Mouse (Mus musculus) E14TG2a.4 (cell line): ENCODE results near the gene Iqcc.

ENCODE experiments used
- H3K27me3 ChIP-seq: 2 replicates; pipeline ENCODE4 v1.6.1; 2014; ENCODE audit warnings: low read length, control low read depth; ENCODE audit not compliant: insufficient read depth
- H3K36me3 ChIP-seq: 2 replicates; pipeline ENCODE4 v1.6.1; 2014; ENCODE audit warnings: low read length, control low read depth; ENCODE audit not compliant: insufficient read depth
- H3K4me1 ChIP-seq: replicated peaks from 2 replicates; pipeline ENCODE4 v1.6.1; 2014; ENCODE audit warnings: low read depth, low read length, control low read depth
- H3K4me3 ChIP-seq: replicated peaks from 2 replicates; pipeline ENCODE4 v1.5.1; 2014; ENCODE audit warnings: mild to moderate bottlenecking, low read length
- H3K9me3 ChIP-seq: 2 replicates; pipeline ENCODE4 v1.6.1; 2014; ENCODE audit warnings: low read length, control low read depth
- CTCF ChIP-seq: conservative IDR thresholded peaks from 2 replicates; pipeline ENCODE4 v1.5.1; 2014; ENCODE audit warnings: low read length
- NANOG ChIP-seq: IDR thresholded peaks from 2 replicates; pipeline ENCODE4 v1.6.1; 2014; ENCODE audit warnings: borderline replicate concordance, low read length, mixed read lengths
- POU5F1 ChIP-seq: IDR thresholded peaks from 2 replicates; pipeline ENCODE4 v1.6.1; 2014; ENCODE audit warnings: low read length, borderline replicate concordance

Iqcc gene

DNA sequence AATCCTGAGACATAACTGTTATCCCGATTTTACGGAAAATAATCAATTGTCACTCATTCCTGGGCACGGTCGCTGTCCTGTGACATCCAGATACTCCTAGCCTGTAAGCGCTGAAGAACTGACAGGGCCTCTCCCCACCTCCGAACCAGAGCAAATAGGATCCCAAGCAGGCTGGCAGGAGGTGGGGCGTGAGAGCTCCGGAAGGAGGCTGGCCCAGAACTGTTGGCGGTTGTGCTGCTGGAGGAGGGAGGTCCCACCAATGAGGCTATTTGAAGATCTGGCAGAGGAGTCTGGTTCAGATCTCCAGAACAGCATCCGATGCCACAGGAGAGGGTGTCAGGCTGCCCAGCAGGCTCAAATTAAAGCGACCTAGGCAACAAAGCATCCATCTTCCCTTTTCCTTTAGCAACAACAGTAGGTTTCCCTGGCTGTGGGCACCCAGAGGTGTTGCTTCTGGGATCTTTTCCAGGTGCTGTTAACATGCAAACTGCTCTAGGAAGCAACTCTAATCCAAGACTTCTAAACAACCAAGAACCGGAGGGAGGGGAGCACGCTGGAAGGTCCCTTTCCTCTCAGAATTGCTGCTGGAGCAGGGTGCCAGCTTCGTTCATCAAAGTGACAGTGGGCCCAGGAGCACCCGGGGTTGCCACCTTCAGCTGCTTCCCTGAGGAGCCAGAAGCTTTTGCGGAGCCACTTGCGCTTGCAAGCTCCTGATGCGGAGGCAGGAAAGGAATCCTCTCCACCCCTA is 5.6 kb upstream of the Iqcc start:
- Histone ChIP-seq H3K4me3 (peak overlapping the region; percentile 73), H3K36me3 (peaks cover 43% of the 10 kb centered on the region), H3K27me3 (no peaks in the 10 kb centered on the region), H3K9me3 (no peaks in the 10 kb centered on the region), H3K4me1 (peaks cover 78% of the 10 kb centered on the region)
- TF ChIP-seq NANOG (no peak), CTCF (no peak), POU5F1 (no peak)

- H3K36me3 ChIP-seq: peaks cover 36% of the 10 kb centered on the region
Observed at GRCm38 (mm10) chr4:129623681-129624091, 4.8 kb upstream of the Iqcc start, which contains the start of gene Ccdc28b. Gene Ccdc28b, minus strand, starts transcription at chr4:129623947.

GRCm38 (mm10) chr4:129622803-129623535 is 4.1 kb upstream of the Iqcc start:
- Histone ChIP-seq H3K9me3 (no peaks in the 10 kb centered on the region), H3K4me1 (peaks cover 82% of the 10 kb centered on the region), H3K36me3 (peaks cover 29% of the 10 kb centered on the region), H3K27me3 (no peaks in the 10 kb centered on the region), H3K4me3 (peak overlapping the region; percentile 73)
- no peak for TF ChIP-seq NANOG
- TF ChIP-seq POU5F1: no peak
- no peak for TF ChIP-seq CTCF

More at GRCm38 (mm10) chr4:129623681-129624091, 4.8 kb upstream of the Iqcc start, which contains the start of gene Ccdc28b:
- TF ChIP-seq CTCF: no peak
- no peaks in the 10 kb centered on the region for H3K9me3 ChIP-seq
- H3K27me3 ChIP-seq: no peaks in the 10 kb centered on the region
- peaks cover 76% of the 10 kb centered on the region for H3K4me1 ChIP-seq
- H3K4me3 ChIP-seq: peak within 1 kb of the TSS; percentile 73

GRCm38 (mm10) chr4:129622120-129622802 is 3.4 kb upstream of the Iqcc start:
- peaks cover 27% of the 10 kb centered on the region for H3K36me3 ChIP-seq
- H3K27me3 ChIP-seq: no peaks in the 10 kb centered on the region
- no peak for TF ChIP-seq CTCF
- no peak for TF ChIP-seq POU5F1
- TF ChIP-seq NANOG: no peak
- peaks cover 85% of the 10 kb centered on the region for H3K4me1 ChIP-seq
- peak overlapping the region; percentile 73 for H3K4me3 ChIP-seq
- H3K9me3 ChIP-seq: no peaks in the 10 kb centered on the region

DNA sequence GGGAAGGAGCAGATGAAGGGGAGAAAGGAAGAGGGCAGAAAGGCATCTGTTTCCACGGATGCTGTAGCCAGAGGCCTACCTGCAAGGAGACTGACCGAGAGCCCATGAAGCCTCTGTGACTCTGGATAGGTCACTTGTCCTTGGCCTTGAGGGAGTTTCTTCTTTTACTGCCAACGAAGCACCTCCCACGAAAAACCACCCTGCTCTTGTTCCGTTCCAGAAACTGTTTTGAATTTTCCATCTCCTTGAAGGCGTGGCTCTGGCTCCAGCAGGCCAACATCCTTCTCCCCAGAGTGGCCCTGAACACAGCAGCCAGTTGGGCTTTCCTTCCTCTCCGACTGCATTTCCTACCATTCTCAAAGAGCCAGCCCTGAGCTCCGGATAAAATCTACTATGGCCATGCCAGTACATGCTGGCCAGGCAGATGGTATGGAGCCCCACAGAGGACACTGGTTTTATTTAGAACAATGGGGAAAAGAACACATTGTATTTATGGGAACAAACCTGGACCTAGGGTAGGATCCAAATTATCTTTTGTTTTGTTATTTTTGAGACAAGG is 2.5 kb upstream of the Iqcc start:
- Histone ChIP-seq H3K27me3 (no peaks in the 10 kb centered on the region), H3K4me3 (no peak overlapping the region), H3K4me1 (peaks cover 81% of the 10 kb centered on the region), H3K9me3 (no peaks in the 10 kb centered on the region), H3K36me3 (peaks cover 27% of the 10 kb centered on the region)
- no peak for TF ChIP-seq CTCF
- no peak for TF ChIP-seq NANOG
- TF ChIP-seq POU5F1: no peak

DNA sequence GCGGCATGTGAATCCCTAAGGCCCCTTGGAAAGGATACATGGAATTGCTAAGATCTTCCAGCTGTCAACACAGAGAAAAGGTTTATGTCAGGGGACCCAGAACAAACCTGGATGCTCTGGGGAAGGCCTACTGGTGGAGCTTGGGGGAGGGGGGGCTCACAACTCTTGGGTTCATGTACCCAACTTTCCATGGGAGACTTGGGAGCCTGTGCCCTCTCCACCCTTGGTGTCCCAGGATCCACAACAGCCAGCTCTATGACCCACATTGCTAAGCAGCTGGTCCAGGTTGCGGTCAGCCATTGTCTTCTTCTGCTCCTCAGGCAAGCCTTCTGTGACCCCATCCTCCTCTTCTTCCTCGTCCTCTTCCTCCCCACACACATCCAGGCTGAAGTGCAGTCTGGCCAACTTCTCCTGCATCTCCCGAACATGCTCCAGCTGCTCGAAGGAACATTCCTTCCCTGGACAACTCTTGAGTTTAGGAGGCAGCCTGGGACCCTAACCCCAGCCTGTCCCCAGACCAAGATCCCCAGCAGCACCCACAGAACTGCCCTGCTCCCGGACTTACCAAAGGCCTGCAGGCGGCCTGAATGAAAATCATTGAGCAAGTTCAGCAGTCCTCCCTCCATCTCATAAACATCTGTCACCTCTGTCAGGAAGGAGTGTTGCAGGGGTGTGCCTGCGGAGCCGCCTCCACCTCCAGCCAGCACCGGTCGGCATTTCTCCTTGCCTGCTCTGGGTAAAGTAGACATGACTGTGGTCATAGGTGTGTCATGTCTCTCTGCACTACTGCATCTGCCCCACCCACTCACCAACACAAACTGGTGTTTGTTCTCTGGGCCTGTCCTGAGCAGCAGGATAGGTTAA is 1.8 kb upstream of the Iqcc start:
- TF ChIP-seq POU5F1: no peak
- TF ChIP-seq CTCF: no peak
- TF ChIP-seq NANOG: no peak
- Histone ChIP-seq H3K36me3 (peaks cover 27% of the 10 kb centered on the region), H3K4me3 (no peak overlapping the region), H3K9me3 (no peaks in the 10 kb centered on the region), H3K4me1 (peaks cover 74% of the 10 kb centered on the region), H3K27me3 (no peaks in the 10 kb centered on the region)

GRCm38 (mm10) chr4:129618031-129618430 is 868 bp downstream of the Iqcc start:
- Histone ChIP-seq H3K4me3 (peak overlapping the region; percentile 84), H3K9me3 (no peaks in the 10 kb centered on the region), H3K4me1 (peaks cover 65% of the 10 kb centered on the region), H3K27me3 (no peaks in the 10 kb centered on the region), H3K36me3 (peaks cover 22% of the 10 kb centered on the region)
- no peak for TF ChIP-seq POU5F1
- no peak for TF ChIP-seq CTCF
- TF ChIP-seq NANOG: no peak
